14 mouse cellular contexts compared by ENCODE assay signal in the genomic region with DNA sequence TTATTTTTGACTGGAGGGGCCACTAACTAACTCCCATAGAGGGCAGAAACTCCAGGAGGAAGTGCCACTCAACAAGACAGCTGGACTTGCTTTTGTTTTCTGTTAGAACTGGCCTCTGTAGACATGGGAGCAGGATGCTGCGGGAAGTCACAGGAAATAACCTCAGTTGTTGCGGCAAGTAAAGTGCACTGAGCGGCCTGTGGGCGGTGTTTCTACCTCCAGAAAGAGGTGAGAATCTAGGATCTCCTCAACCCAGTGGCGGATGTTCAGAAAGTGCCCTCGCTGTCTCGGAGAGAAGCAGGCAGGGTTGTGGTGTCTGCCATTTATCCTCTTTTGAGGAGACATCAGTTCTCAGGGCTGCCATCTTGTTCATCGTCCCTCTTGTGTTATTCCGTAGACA.
DNase-seq lines count a peak whose midpoint lies in the region; ATAC-seq and TF ChIP-seq lines count a peak whose summit lies in the region.
"Had no signal": no experiment of that assay in that cellular context is flagged by ENCODE, and none has a peak within 500 bp of the region (broad histone marks: within the 10 kb centered on the region; RNA-seq: fewer than 3 reads in every experiment).

No protein-coding gene starts in this region.

- no peak overlapping the region for H3K4me3 ChIP-seq in heart, embryonic 13.5 days
- H3K4me3 ChIP-seq in testis, adult 2 months (ENCODE audit: control insufficient read depth, low read depth, low read length), result peak overlapping the region; percentile 32
- H3K4me3 ChIP-seq in midbrain, embryonic 14.5 days (replicated peaks; ENCODE audit: low read depth, low read length), result no peak overlapping the region
- H3K4me3 ChIP-seq: limb, embryonic 15.5 days; megakaryocyte, embryonic 14.5 days had no signal

- H3K4me1 ChIP-seq in heart, embryonic 13.5 days, result peaks cover 19% of the 10 kb centered on the region
- no peaks in the 10 kb centered on the region; the same call in 1 of the 2 replicates for H3K4me1 ChIP-seq in testis, adult 2 months (ENCODE audit: control insufficient read depth, insufficient read depth, low read length)
- no peaks in the 10 kb centered on the region; the same call in 1 of the 2 replicates for H3K4me1 ChIP-seq in midbrain, embryonic 14.5 days (ENCODE audit: control insufficient read depth, insufficient read depth, low read length)
- H3K4me1 ChIP-seq: megakaryocyte, embryonic 14.5 days had no signal

- 0 out of 2 replicates have a peak overlapping the region, but pooled peaks have one; percentile 8 for H3K27ac ChIP-seq in heart, embryonic 13.5 days (replicated peaks)
- no peak overlapping the region for H3K27ac ChIP-seq in testis, adult 2 months (ENCODE audit: control insufficient read depth, insufficient read depth, low read depth, low read length)
- H3K27ac ChIP-seq in midbrain, embryonic 14.5 days (replicated peaks; ENCODE audit: low read depth, low read length), result no peak overlapping the region
- H3K27ac ChIP-seq: hindbrain, embryonic 14.5 days had no signal

- TF ChIP-seq CTCF in testis, adult 2 months (IDR thresholded peaks at IDR 0.05; ENCODE audit: control insufficient read depth, insufficient read depth, insufficient replicate concordance, low read depth, low read length), result no peak

- peaks cover 6% of the 10 kb centered on the region; the same call in 1 of the 2 replicates for H3K27me3 ChIP-seq in heart, embryonic 13.5 days (replicated peaks)
- no peaks in the 10 kb centered on the region for H3K27me3 ChIP-seq in testis, adult 2 months (ENCODE audit: control insufficient read depth, insufficient read depth, low read length)
- H3K27me3 ChIP-seq in midbrain, embryonic 14.5 days (ENCODE audit: control insufficient read depth, insufficient read depth, low read length), result no peaks in the 10 kb centered on the region
- H3K27me3 ChIP-seq: CH12.LX; limb, embryonic 15.5 days had no signal

- ATAC-seq in heart, embryonic 13.5 days (ENCODE audit: extremely low read depth, insufficient number of reproducible peaks, low FRiP score, low TSS enrichment), result no peak
- ATAC-seq in megakaryocyte progenitor cell, adult 5-6 weeks (replicated peaks; ENCODE audit: poor library complexity), result peak; percentile 91
- ATAC-seq in midbrain, embryonic 14.5 days (ENCODE audit: low FRiP score, low TSS enrichment), result no peak

- H3K9ac ChIP-seq in heart, embryonic 13.5 days, result no peak overlapping the region
- H3K9ac ChIP-seq in midbrain, embryonic 14.5 days (replicated peaks; ENCODE audit: low read length), result no peak overlapping the region
- H3K9ac ChIP-seq: hindbrain, embryonic 14.5 days; limb, embryonic 15.5 days had no signal

- peaks cover 5% of the 10 kb centered on the region; the same call in 1 of the 2 replicates for H3K9me3 ChIP-seq in heart, embryonic 13.5 days
- no peaks in the 10 kb centered on the region for H3K9me3 ChIP-seq in midbrain, embryonic 14.5 days (ENCODE audit: control insufficient read depth, low read length)
- H3K9me3 ChIP-seq: limb, embryonic 15.5 days had no signal

- H3K4me2 ChIP-seq in heart, embryonic 13.5 days, result no peak overlapping the region
- no peak overlapping the region for H3K4me2 ChIP-seq in midbrain, embryonic 14.5 days (ENCODE audit: low read length)
- H3K4me2 ChIP-seq: hindbrain, embryonic 14.5 days; limb, embryonic 15.5 days had no signal

- WGBS in heart, embryonic 13.5 days, result 78% methylated on average over 9 of the region's 9 CpGs
- 98% methylated on average over 9 of the region's 9 CpGs for WGBS in midbrain, embryonic 14.5 days

- no peaks in the 10 kb centered on the region for H3K36me3 ChIP-seq in heart, embryonic 13.5 days
- H3K36me3 ChIP-seq in testis, adult 2 months (ENCODE audit: control insufficient read depth, insufficient read depth, low read length), result no peaks in the 10 kb centered on the region
- no peaks in the 10 kb centered on the region for H3K36me3 ChIP-seq in midbrain, embryonic 14.5 days (ENCODE audit: control insufficient read depth, insufficient read depth, low read length)
- H3K36me3 ChIP-seq: limb, embryonic 15.5 days had no signal

- DNase-seq in heart, postnatal 36 days, result no peak
- no peak for DNase-seq in testis, postnatal 14 days (ENCODE audit: low spot score)
- no peak for DNase-seq in embryo, embryonic 9.5 days (ENCODE audit: extremely low spot score)
- no peak for DNase-seq in yolk sac, embryonic 10.5 days (ENCODE audit: low spot score)
- DNase-seq in midbrain, embryonic 14.5 days, result no peak
- DNase-seq: cerebellum, postnatal 14 days; kidney, postnatal 25 days had no signal

- intact Hi-C loops in heart, postnatal 36 days (cut with DNase I), result no loop called here

- TF ChIP-seq POLR2A in testis, adult 2 months (IDR thresholded peaks at IDR 0.05; ENCODE audit: control insufficient read depth, low read depth, low read length), result no peak
